Mouse (Mus musculus) right cerebral cortex, adult 18-20 months (tissue): Measurements from ENCODE around the gene Lrrc26.
A peak's percentile ranks its signal among the peaks of the same experiment; 100 is the strongest.
"Not testable (repeated sequence)": the region's sequence is repeated elsewhere in the genome, so short reads cannot be mapped to it uniquely, and the experiment has no call there.

ENCODE experiments used
- DNase-seq: peaks from one replicate; pipeline ENCODE4 v3.0.0; 2022; ENCODE audit warnings: mixed read lengths

Gene Lrrc26

GRCm38 (mm10) chr2:25289651-25290050 is at the start of gene Lrrc26:
Gene Lrrc26, plus strand, starts transcription at chr2:25289915.
- DNase-seq, result no peak

- no peak for DNase-seq
Measured at GRCm38 (mm10) chr2:25240310-25240709, 49.4 kb upstream of the Lrrc26 start.

- peak; percentile 87 for DNase-seq
Measured at GRCm38 (mm10) chr2:25240723-25241437, 48.8 kb upstream of the Lrrc26 start.

GRCm38 (mm10) chr2:25241438-25241775 is 48.3 kb upstream of the Lrrc26 start:
- no peak for DNase-seq

GRCm38 (mm10) chr2:25242101-25242506 is 47.6 kb upstream of the Lrrc26 start, which contains the start of the genes Rnf208 and Cysrt1:
Gene Rnf208, plus strand, starts transcription at chr2:25242255.
Gene Cysrt1, minus strand, starts transcription at chr2:25242452.
- DNase-seq, result peak; percentile 53

GRCm38 (mm10) chr2:25243342-25243741 is 46.4 kb upstream of the Lrrc26 start:
- no peak for DNase-seq

- DNase-seq, result no peak
Measured at GRCm38 (mm10) chr2:25244144-25244543, 45.6 kb upstream of the Lrrc26 start.

GRCm38 (mm10) chr2:25246183-25247072 is 43.3 kb upstream of the Lrrc26 start, which contains the start of gene AL732309.1:
Gene AL732309.1, minus strand, starts transcription at chr2:25246863.
- DNase-seq, result no peak

GRCm38 (mm10) chr2:25252331-25252730 is 37.4 kb upstream of the Lrrc26 start:
- no peak for DNase-seq

- peak; percentile 88 for DNase-seq
Measured at GRCm38 (mm10) chr2:25255284-25255779, 34.4 kb upstream of the Lrrc26 start, which contains the start of gene Tmem203. Gene Tmem203, plus strand, starts transcription at chr2:25255439.

- not testable (repeated sequence) for DNase-seq
Measured at GRCm38 (mm10) chr2:25256443-25257109, 33.1 kb upstream of the Lrrc26 start.

- DNase-seq, result not testable (repeated sequence)
Measured at GRCm38 (mm10) chr2:25257250-25257649, 32.5 kb upstream of the Lrrc26 start.

- DNase-seq, result no peak
Measured at GRCm38 (mm10) chr2:25258887-25259286, 30.8 kb upstream of the Lrrc26 start.

GRCm38 (mm10) chr2:25261870-25262269 is 27.8 kb upstream of the Lrrc26 start:
- no peak for DNase-seq

GRCm38 (mm10) chr2:25262291-25262767 is 27.4 kb upstream of the Lrrc26 start, which contains the start of gene Tprn:
Gene Tprn, plus strand, starts transcription at chr2:25262618.
- DNase-seq, result peak; percentile 97

- no peak for DNase-seq
Measured at GRCm38 (mm10) chr2:25262795-25263622, 26.7 kb upstream of the Lrrc26 start.

GRCm38 (mm10) chr2:25263623-25264285 is 26.0 kb upstream of the Lrrc26 start:
- DNase-seq, result no peak

- no peak for DNase-seq
Measured at GRCm38 (mm10) chr2:25264286-25264660, 25.4 kb upstream of the Lrrc26 start.

- no peak for DNase-seq
Measured at GRCm38 (mm10) chr2:25264851-25265250, 24.9 kb upstream of the Lrrc26 start.

GRCm38 (mm10) chr2:25265897-25266656 is 23.6 kb upstream of the Lrrc26 start:
- DNase-seq, result no peak
